Mouse (Mus musculus) thymus, adult 18-20 months (tissue): ENCODE measurements around the gene Hs6st3.
A peak's percentile ranks its signal among the peaks of the same experiment; 100 is the strongest.

Source experiments
- DNase-seq, 2 experiments: peaks; one replicate each; pipeline ENCODE4 v3.0.0; 2022; ENCODE audit warnings: mixed read lengths in 2 of 2

Gene Hs6st3

DNA sequence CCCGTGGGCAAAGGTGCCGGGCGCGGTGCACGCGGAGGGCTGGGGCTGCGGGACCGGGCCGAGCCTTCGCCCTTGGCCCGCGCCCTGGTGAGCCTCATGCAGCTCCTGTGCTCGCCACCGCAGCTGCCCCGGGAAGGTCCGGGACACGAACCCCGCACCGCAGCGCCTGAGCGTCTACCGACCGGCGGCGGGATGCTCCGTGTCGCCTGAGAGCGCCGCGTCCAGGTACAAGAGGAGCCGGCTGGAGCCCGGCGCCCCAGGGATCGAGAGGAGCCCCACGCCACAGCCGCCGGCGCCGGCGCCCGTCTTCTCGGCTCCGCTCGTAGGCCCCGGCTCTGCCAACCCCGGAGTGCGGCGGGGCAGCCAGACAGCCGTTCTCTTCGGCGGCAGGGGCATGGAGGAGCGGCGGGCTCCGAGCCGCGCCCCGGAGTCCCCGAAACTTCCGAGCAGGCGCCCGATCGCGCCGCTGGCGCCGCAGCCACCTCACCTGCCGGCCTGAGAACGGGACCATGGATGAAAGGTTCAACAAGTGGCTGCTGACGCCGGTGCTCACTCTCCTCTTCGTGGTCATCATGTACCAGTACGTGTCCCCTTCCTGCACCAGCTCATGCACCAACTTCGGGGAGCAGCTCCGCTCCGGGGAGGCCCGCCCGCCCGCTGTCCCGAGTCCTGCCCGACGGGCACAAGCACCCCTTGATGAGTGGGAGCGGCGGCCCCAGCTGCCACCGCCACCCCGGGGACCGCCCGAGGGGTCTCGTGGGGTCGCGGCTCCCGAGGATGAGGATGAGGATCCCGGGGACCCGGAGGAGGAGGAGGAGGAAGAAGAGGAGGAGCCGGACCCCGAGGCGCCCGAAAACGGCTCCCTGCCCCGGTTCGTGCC is at the start of gene Hs6st3:
Gene Hs6st3 (plus strand): TSS at position 436 of the 880 bp plus-strand sequence.
- peak in 1 of 2 experiments; percentile 1 for DNase-seq

DNA sequence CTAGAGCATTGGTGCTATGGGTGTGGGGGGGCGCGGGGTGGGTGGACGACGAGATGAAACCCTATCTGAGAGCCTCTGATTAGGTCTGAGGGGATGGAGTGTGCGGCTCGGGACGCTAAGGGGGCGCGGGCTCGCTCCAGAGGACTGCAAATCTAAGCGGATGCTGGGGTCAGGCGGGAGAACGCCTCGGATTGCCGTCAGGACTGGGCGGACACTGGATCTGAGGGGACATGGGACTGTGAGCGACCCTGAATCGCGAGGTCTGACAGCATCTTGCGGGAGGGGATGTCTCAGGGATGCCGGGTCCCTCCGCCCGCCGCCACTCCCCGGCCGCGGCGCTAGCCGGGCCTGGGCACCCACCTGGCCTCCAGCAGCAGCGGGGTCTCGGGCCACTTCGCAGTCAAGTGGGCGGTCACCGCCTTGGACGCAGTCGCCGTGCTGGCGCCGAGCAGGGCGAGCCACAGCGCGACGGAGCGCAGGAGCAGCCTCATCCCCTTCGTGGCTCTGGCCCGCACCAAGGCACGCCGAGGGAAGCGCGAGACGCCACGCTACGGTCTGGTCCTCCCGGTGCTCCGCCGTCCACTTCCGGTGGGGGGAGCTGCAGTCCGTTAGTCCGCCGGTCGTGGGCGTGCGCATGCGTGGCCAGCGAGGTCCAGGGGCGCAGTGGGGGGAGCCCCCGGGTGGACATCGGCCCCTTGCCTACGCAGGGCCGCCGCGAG is 39.1 kb upstream of the Hs6st3 start, which contains the start of gene Uggt2:
Gene Uggt2 (minus strand): TSS at position 580 of the 719 bp plus-strand sequence.
- DNase-seq = peak in 1 of 2 experiments; percentile 2

DNA sequence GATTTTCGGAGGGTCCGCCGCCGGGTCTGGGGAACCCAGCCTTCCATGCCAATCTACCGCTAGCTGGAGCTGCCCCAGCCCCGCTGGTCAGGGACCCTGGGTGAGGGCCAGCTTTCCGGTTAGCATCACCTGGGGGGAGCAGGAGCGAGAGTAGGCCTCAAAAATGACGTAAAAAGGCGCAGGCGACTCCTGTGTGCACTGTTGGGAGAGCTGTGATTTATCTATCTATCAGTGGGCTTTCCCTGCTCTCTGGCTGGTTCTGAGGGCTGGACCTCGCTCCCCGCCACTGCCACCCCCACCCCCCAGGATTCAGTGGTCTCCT is 38.6 kb upstream of the Hs6st3 start:
- DNase-seq = no peak

DNA sequence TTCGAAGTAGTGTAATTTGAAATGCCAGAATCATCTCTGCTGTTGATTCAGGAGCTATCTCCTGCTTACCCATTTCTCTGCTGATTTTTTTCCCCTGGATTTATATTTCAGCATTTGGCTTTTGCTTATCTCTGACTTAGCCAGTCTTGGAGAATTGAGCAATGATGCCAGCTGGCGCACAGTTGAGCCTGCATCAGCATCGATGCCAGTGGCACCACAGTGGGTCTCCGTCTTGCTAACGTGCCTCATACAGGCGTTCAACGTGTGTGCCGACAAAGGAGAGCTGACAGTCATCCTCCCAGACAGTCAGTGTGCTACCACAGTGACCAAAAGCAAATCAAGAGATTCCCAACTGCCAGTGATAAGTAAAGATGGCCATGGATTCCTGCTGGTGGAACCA is 30.6 kb upstream of the Hs6st3 start:
- DNase-seq = no peak

DNA sequence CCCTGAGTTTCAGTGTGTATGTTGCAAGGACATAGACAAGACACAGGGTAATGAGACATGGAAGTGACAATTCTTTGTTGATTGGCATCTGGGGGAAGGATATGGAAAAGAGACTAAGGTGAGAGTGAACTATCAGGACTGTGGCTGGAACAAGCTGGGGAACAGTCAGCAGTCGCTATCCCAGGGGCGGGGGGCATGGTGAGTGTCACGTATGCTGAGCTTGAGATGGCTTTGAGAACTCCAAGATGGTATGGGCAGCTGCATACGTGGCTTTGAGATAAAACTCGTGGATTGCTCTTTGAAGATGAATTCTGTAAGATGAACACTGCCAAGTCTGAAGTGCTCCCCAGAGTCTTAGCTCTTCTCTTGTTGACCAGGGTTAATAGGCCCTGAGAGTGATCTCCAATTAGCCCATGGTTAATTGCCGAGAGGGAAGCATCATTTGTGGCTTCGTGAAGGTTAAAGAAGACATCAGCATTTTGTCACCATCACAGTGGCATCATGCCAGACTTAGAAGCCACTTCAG is 29.3 kb upstream of the Hs6st3 start:
- no peak for DNase-seq

DNA sequence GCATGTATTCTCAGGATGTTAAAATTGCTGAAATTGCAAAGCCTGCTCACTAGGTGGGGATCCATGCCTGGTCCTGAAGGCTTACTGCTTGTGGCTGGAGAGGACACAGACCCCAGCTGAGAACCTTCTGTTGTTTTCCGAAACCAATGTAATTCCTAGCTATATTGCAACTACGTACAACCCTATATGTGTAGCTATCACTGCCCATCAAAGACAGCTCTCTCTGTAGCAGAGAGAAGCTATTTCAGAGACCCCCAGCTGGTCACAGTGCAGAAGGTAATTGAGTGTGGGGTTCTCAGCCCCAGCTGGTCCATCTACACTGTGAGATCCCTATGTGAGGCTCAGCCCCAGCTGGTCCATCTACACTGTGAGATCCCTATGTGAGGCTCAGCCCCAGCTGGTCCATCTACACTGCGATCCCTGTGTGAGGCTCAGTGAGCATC is 28.3 kb upstream of the Hs6st3 start:
- DNase-seq = no peak

DNA sequence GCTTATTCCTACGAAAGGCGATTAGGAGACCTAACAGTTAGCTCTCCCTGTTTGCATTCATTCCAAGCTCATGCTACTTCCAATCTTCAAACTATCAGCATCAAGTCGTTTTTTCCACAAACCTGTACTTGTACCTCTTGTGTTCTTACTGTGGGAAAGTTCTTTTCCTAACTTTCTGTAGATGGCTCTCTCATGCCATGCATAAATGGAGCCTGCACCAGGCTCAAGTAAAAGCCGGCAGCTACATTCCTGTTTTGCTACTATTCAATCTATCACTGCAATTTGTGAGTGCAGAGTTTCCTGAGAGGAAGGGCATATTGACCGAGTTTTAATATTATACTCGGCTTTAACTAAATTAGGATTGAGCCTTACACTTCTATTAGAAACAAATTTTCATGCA is 25.6 kb upstream of the Hs6st3 start:
- no peak for DNase-seq

DNA sequence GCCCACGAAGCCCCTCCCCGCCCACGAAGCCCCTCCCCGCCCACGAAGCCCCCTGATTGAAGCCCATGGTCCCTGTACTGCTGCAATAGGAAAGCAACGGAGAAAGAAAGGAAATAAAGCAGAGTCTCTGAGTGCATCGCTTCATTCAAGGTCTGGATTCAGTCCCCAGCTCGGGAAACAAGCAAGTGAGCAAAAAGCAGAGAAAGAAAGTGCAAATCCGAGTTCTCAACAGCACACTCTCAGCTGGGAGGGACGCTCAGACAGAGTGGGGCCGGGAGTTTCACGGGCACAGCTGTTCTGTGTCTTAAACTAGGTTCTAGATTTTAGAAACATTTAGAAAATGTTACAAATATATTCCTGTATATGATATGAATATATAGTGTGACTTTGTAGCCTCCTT is 14.6 kb upstream of the Hs6st3 start:
- DNase-seq = no peak

DNA sequence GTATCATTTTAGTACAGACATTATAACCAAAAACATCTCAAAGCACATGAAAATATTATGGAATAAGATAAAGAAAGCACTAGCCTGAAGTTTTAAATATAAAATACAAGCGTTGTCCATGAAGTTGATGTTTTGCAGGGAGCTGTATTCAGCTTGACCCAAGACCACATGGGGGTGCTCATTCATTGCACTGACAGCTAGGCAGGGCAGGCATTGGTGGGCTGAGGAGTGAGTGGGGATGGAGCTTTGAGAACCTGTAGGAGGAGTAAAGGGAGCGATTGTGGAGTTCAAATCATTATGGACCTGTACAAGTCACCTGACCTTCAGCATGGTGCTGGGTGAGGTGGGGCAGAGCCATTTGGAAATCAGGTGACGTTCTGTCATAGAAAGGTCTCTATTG is 14.1 kb upstream of the Hs6st3 start:
- DNase-seq = no peak

DNA sequence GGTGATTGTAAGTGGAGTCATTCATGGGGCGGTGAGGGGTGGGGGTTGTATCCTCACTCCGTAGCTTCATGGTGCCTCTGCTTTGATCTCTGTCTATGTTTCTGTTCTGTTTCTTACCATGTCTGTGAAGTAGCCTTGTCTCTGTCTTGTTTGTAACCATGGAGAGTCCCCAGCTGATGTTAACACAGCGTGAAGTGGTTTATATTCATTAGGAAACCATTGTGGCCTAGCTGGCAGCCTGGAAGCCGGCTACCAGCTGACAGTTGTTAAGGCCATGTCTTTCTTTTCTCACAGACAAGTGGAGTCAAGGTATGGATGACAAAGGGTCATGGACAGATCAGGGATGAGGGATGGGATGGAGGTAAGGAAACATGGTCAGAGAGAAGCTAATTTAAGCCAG is 12.3 kb upstream of the Hs6st3 start:
- DNase-seq = no peak

DNA sequence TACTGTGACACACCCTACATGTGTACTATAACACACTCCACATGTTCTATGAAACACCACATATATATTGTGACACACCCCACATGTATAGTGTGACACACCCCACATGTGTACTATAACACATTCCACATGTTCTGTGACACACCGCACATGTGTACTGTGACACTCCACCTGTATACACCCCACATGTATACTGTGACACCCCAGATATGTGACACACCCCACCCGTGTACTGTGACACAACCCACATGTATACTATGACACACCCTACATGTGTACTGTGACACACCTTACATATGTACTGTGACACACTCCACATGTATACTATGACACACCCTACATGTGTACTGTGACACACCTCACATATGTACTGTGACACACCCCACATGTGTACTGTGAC is 10.8 kb upstream of the Hs6st3 start:
- no peak for DNase-seq

DNA sequence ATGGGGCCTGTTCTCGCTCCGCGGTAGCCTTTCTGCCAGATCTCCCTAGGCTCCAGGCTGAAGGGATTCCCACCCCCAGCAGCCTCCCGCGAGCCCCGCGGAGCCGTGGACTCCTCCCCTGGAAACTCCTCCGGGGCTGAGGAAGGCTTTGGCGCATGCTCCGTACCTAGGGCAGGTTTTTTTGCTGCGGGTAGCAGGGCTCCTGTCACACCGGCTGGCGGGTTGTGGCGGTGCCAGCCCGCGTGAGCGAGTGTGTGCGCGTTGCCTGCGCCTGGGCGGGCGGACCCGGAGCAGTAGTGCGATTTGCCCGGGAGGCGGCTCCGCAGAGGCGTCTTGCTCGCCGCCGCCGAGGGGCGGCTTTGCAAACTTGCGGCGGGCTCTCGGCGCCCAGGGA is 632 bp upstream of the Hs6st3 start:
- DNase-seq = no peak

DNA sequence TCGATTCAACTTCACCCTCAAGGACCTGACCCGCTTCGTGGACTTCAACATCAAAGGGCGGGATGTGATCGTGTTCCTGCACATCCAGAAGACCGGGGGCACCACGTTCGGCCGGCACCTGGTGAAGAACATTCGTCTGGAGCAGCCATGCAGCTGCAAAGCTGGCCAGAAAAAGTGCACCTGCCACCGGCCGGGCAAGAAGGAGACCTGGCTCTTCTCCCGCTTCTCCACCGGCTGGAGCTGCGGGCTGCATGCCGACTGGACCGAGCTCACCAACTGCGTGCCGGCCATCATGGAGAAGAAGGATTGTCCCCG is 602 bp downstream of the Hs6st3 start:
- no peak for DNase-seq

DNA sequence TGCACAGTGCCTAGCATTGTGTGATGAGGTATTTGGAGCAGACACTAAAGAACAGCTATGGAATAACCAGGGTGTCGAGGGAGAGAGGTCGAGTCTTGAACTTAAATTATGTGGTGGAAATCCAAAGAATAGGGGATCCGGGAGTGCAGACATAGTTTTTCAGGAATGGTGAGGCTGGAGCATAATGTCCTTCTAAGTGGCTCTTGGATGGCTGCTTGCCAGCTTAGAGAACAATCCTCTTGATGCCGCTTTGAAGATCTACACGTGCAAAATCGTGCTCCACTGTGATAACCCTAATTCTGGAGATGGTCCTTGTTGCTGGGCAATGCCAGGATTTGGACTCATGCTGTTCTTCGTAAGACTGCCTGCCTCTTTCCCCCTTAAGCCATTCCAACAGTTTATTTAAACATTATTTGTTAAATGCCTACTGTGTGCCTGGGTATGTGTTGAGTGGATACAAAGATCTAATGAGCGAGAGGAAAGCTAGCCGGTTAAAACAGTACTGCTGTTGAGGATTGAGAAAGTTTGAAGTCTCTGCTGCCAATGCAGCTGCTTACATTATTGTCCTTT is 1.3 kb downstream of the Hs6st3 start:
- DNase-seq = no peak

DNA sequence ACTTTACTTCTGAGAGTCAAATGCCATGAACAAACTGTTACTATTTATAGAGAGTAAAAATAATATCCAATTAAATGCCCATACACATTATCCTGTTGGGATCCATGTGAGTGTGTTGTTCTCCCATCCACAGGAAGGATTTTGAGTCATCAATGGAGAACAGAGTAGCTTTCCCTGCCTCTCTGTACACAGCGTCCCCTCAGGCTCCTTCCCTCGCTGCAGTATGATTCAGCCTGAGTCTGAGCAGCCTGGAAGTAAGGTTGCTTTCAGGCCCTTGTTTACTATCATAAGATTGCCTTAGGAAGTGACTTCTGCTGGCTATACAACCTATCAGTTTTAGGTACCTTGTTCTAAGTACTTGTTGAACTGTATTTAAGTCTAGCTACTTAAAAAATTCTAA is 14.9 kb downstream of the Hs6st3 start:
- DNase-seq = no peak

DNA sequence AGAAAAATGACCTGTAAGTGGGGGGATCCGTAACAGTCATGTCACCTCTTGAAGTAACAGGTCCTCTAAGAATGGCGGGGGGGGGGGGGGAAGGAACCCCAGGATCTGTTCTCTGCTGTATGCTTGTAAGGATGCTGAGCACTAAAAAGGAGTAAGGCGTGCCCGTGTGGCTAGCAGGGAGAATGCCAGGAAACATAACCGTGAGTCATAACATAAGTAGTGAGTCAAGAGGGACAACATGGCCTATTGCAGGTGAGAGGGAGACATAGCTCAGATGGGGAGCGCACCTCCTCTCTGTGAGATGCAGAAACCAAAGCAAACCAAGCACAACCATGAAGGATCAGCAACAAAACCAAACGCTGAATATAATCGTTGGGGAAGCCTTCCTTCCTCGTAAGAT is 55.8 kb downstream of the Hs6st3 start:
- no peak for DNase-seq

DNA sequence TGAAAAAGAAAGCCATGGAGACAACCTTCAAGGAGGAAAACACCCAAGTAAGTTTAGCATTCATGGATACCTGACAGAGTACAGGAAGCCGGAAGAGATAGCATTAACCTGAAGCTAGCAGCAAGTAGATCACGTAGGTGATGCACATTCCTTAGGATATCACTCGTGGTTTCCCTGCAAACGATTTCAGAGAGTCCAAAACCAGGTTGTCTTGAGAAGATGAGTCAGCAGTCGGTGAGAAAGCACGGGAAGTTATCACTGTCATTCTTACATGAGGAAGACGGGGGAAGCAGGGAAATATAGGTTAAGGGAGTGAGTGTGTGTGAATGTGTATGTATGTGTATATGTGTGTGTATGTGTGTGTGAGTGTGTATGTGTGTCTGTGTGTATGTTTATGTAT is 65.4 kb downstream of the Hs6st3 start:
- DNase-seq = no peak

DNA sequence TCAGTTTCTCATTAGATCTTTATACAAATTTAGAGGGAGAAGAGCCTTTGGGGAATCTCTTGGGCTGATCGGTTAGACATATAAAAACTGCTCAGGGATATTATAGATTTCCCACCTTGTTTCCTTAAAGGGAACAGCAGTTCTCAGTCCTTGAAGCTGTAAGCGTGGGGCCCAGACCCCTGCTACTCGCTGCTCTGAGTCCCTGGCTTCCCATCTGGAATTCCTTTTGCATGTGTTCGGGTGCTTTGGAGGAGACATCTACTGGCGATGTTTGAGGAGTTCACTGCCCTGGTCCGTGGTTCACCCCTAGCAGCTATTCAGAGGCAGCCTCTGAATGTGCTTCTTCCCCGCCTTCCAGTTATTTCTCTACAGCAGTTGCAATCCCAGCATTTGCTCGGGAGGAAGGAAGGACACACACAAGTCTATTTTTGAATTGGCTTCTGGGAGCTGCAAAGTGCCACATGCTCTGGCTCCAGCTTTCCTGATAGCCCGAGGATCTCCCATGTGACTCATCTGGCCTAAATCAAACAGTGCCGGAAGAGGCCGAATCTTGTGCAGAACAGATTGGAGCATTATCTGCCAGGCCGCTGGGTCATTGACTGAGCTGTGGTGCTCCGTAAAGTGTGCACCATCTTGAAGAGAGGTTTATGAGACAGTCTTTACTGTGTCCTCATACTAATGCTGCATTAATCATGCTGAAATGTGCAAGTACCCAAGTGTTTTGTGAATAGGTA is 77.6 kb downstream of the Hs6st3 start:
- no peak for DNase-seq

DNA sequence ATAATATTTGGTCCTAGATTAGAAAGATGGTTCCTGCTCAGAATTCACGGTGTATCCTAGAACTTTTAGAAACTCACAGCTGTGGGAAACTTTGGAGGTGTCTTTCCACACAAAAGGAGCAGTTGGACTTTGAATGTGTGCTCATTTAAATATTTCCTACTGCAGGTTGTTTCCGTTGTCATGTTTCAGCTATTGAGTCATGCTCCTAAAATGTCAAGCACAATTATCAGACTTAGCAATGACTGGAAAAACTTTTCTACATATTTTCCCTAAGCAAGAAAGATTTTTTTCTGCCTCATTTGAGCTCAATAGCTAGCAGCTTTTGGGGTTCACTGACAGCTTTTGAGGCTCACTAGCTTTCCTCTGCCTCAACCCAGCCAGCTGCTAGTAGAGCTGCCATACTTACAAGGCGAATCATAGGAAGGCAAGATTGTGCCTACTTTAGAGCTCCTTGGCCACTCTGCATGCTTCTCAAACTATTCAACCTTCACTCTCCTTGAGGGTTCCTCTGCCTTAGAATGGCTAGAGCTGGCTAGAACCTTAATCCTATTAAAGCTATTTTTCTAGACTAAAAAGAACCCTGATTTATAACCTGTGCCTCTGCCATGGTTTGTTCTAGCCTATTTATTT is 89.7 kb downstream of the Hs6st3 start:
- no peak for DNase-seq

DNA sequence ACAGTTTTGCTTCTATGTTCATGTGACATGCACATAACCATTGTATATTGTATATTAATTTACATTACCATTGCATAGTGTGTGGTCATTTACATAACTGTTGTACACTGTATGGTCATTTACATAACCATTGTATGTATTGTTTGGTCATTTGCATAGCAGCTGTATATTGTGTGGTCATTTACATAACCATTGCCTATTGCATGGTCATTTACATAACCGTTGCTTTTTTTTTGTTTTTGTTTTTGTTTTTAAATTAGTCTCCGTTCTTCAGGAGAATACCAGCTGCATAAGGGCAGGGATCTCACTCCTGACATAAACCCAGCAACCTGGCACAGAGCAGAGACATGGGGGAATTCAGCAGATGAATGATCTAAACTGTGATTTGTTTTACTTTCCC is 95.5 kb downstream of the Hs6st3 start:
- DNase-seq = no peak

DNA sequence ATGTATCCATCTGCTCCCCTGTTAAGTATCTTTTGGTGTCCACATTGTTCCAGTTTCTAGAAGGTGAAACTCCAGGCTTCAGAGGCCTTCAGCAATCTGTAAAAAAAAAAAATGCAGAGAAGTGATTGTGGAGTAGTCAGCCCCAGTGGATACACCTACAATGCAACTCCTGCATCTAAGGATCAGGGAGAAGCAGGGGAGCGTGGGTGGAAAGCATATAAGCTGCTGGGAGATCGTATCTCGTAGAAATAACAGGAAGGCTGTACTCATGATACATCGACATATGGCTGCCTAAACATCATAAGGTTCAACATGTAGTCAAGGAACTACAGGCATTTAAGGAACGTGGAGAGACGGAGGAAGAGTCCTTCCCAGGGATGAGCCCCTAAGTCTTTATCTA is 109.0 kb downstream of the Hs6st3 start:
- DNase-seq = no peak

DNA sequence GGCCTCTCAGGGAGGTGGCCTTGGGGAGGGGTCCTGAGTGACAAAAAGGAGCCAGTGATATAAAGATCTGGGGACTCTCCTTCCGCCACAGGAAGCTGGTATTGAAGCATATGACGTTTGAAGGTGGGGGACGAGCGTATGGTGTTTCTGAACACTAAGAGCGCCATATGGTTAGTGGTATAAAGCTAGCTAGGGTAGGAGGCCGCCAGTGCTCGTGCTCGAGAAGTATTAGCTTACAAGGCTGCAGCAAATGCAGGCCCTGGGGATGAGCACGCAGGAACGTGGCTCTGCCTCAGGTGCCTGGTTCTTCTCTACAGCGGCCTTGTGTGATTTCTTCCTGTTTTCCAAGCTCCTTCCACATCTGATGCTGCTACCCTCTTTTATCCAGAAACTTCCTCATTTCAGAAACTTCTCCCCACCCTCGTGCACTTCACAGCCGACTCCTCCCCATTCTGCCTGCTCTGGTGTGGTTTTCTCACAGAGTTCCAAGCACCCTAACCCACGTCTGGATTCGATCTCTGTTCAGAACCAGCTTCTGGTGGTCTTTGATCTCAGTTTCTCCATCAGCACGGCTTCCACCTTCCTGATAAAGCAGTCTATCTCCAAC is 110.0 kb downstream of the Hs6st3 start:
- no peak for DNase-seq
